Mouse (Mus musculus): ENCODE data around the gene Dapk2. TPM values are rescaled to one million over a fixed set of nuclear protein-coding genes. Genes with fewer than 3 reads are reported as not detected.

The Dapk2 gene
- polyA plus RNA-seq, 1 experiment from 2014 or later, result 23.4 TPM

GRCm38 (mm10) chr9:66236615-66237014 is 78.6 kb downstream of the Dapk2 start:
- no peak for DNase-seq
- TF ChIP-seq CTCF (IDR thresholded peaks at IDR 0.05; ENCODE audit: low read depth), result no peak
- TF ChIP-seq EP300 (IDR thresholded peaks at IDR 0.05; ENCODE audit: low read depth), result no peak
- no peak overlapping the region for H3K27ac ChIP-seq (ENCODE audit: low read depth)
- ATAC-seq, result no peak
- peaks cover 15% of the 10 kb centered on the region for H3K4me1 ChIP-seq (ENCODE audit: insufficient read depth)
- H3K9ac ChIP-seq (replicated peaks), result no peak overlapping the region
- no peaks in the 10 kb centered on the region for H3K27me3 ChIP-seq (ENCODE audit: insufficient read depth, low read length)
- no peak overlapping the region for H3K4me2 ChIP-seq (ENCODE audit: low read depth, low read length)
- H3K36me3 ChIP-seq (replicated peaks; ENCODE audit: insufficient read depth, low read length), result peaks cover 11% of the 10 kb centered on the region
- 0 out of 2 replicates have a peak, but pooled peaks cover 3% of the 10 kb centered on the region for H3K9me3 ChIP-seq (ENCODE audit: low read length)
- no peak overlapping the region for H3K4me3 ChIP-seq (ENCODE audit: low read depth, low read length)
- WGBS (ENCODE audit: insufficient replicate concordance), result 81% methylated on average over 2 of the region's 2 CpGs

- peaks cover 18% of the 10 kb centered on the region for H3K4me1 ChIP-seq (ENCODE audit: insufficient read depth)
- WGBS (ENCODE audit: insufficient replicate concordance), result 54% methylated on average over 1 of the region's 1 CpGs
- H3K36me3 ChIP-seq (replicated peaks; ENCODE audit: insufficient read depth, low read length), result peaks cover 11% of the 10 kb centered on the region
- no peak overlapping the region for H3K27ac ChIP-seq (ENCODE audit: low read depth)
- H3K4me2 ChIP-seq (ENCODE audit: low read depth, low read length), result no peak overlapping the region
- no peaks in the 10 kb centered on the region for H3K27me3 ChIP-seq (ENCODE audit: insufficient read depth, low read length)
- H3K4me3 ChIP-seq (ENCODE audit: low read depth, low read length), result no peak overlapping the region
- H3K9ac ChIP-seq (replicated peaks), result no peak overlapping the region
- TF ChIP-seq CTCF (IDR thresholded peaks at IDR 0.05; ENCODE audit: low read depth), result peak; percentile 29
- no peak for TF ChIP-seq EP300 (IDR thresholded peaks at IDR 0.05; ENCODE audit: low read depth)
- DNase-seq (no peak), ATAC-seq (no peak)
- H3K9me3 ChIP-seq (ENCODE audit: low read length), result 0 out of 2 replicates have a peak, but pooled peaks cover 3% of the 10 kb centered on the region
These were observed 79.7 kb downstream of the Dapk2 start for GRCm38 (mm10) chr9:66237742-66238141.

DNA sequence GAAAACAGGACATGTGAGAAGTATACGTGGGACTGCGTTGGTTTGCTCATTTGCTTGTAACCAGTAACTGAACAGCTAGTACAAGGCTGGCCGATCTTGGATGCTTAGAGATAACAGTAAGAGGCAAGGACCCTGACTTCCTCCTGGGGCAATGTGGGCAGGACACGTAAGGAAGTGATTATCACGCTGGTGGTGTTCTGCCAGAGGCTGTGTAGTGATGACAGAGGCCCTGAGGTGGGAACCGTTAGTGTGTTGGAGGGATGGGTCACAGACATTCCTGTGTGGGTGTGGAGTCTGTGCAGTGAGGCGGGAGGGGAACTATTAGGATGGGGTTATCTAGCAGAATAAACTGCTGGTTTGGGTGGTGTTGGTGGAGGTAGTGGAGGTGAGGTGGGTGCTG is 81.2 kb downstream of the Dapk2 start:
- H3K9ac ChIP-seq (replicated peaks), result no peak overlapping the region
- H3K36me3 ChIP-seq (replicated peaks; ENCODE audit: insufficient read depth, low read length), result peaks cover 11% of the 10 kb centered on the region
- DNase-seq, result no peak
- ATAC-seq, result peak; percentile 44; the same call in 1 of the 2 replicates
- TF ChIP-seq CTCF (IDR thresholded peaks at IDR 0.05; ENCODE audit: low read depth) (no peak), EP300 (IDR thresholded peaks at IDR 0.05; ENCODE audit: low read depth) (no peak; the same call in 1 of the 2 replicates)
- no peaks in the 10 kb centered on the region for H3K27me3 ChIP-seq (ENCODE audit: insufficient read depth, low read length)
- WGBS (ENCODE audit: insufficient replicate concordance), result 29% methylated on average over 7 of the region's 7 CpGs
- H3K27ac ChIP-seq (ENCODE audit: low read depth), result no peak overlapping the region
- H3K4me2 ChIP-seq (ENCODE audit: low read depth, low read length), result no peak overlapping the region
- H3K4me1 ChIP-seq (ENCODE audit: insufficient read depth), result peaks cover 30% of the 10 kb centered on the region
- H3K9me3 ChIP-seq (ENCODE audit: low read length), result 0 out of 2 replicates have a peak, but pooled peaks cover 3% of the 10 kb centered on the region
- no peak overlapping the region for H3K4me3 ChIP-seq (ENCODE audit: low read depth, low read length)

DNA sequence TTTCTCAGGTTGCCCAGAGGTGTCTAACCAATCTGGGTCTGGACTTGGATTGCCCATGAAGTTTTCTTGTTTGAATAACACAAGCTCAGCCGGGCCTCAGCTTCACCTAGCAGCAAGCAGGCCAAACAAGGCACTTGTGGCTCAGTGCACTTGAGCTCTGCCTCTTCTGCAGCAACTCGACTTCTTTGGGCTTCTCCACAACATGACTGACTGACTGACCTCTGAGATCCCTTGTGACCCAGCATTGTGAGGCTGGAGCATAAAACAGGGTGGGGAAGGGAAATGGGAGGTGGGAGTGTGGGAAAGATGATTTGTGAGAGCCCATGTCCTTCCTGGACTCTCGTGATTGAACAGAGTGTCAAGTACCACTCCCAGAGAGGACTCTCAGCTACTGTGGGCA is 81.7 kb downstream of the Dapk2 start:
- Histone ChIP-seq H3K4me1 (ENCODE audit: insufficient read depth) (peaks cover 32% of the 10 kb centered on the region), H3K27ac (ENCODE audit: low read depth) (no peak overlapping the region), H3K9ac (replicated peaks) (no peak overlapping the region), H3K9me3 (ENCODE audit: low read length) (0 out of 2 replicates have a peak, but pooled peaks cover 3% of the 10 kb centered on the region), H3K4me2 (ENCODE audit: low read depth, low read length) (no peak overlapping the region), H3K36me3 (replicated peaks; ENCODE audit: insufficient read depth, low read length) (peaks cover 8% of the 10 kb centered on the region), H3K4me3 (ENCODE audit: low read depth, low read length) (no peak overlapping the region), H3K27me3 (ENCODE audit: insufficient read depth, low read length) (no peaks in the 10 kb centered on the region)
- TF ChIP-seq CTCF (IDR thresholded peaks at IDR 0.05; ENCODE audit: low read depth) (no peak), EP300 (IDR thresholded peaks at IDR 0.05; ENCODE audit: low read depth) (no peak)
- DNase-seq, result no peak
- no peak for ATAC-seq
- WGBS (ENCODE audit: insufficient replicate concordance), result 51% methylated on average over 3 of the region's 3 CpGs

DNA sequence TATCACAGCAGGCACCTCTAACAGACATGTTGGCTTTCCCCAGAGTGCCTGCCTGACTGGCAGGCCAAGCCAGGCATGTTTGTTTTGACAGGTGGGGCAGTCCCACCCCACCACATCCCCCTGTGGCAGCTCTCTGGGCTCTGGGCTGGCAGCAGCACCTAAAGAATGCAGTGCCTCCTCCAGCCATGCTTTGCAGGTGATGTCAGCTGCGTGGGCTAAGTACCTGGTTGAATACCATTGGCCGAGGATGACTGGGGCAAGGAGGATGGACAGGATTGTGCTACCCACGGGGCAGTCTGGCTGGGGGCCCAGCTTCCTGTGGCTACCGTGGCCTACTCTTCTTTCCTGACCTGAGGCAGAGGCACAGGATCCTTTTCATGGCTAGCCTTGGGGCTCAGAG is 82.5 kb downstream of the Dapk2 start:
- peaks cover 34% of the 10 kb centered on the region for H3K4me1 ChIP-seq (ENCODE audit: insufficient read depth)
- DNase-seq (no peak), ATAC-seq (no peak)
- H3K4me2 ChIP-seq (ENCODE audit: low read depth, low read length), result no peak overlapping the region
- no peak overlapping the region for H3K9ac ChIP-seq (replicated peaks)
- H3K4me3 ChIP-seq (ENCODE audit: low read depth, low read length), result no peak overlapping the region
- no peaks in the 10 kb centered on the region for H3K27me3 ChIP-seq (ENCODE audit: insufficient read depth, low read length)
- WGBS (ENCODE audit: insufficient replicate concordance), result 35% methylated on average over 4 of the region's 4 CpGs
- no peaks in the 10 kb centered on the region for H3K9me3 ChIP-seq (ENCODE audit: low read length)
- H3K36me3 ChIP-seq (replicated peaks; ENCODE audit: insufficient read depth, low read length), result peaks cover 2% of the 10 kb centered on the region; the same call in 1 of the 2 replicates
- no peak overlapping the region for H3K27ac ChIP-seq (ENCODE audit: low read depth)
- TF ChIP-seq EP300 (IDR thresholded peaks at IDR 0.05; ENCODE audit: low read depth), result no peak
- no peak for TF ChIP-seq CTCF (IDR thresholded peaks at IDR 0.05; ENCODE audit: low read depth)

- H3K4me3 ChIP-seq (ENCODE audit: low read depth, low read length), result no peak overlapping the region
- no peaks in the 10 kb centered on the region for H3K9me3 ChIP-seq (ENCODE audit: low read length)
- ATAC-seq (peak; percentile 45), DNase-seq (peak; percentile 54)
- no peaks in the 10 kb centered on the region for H3K27me3 ChIP-seq (ENCODE audit: insufficient read depth, low read length)
- WGBS (ENCODE audit: insufficient replicate concordance), result 60% methylated on average over 3 of the region's 3 CpGs
- H3K4me2 ChIP-seq (ENCODE audit: low read depth, low read length), result no peak overlapping the region
- TF ChIP-seq EP300 (IDR thresholded peaks at IDR 0.05; ENCODE audit: low read depth) (no peak), CTCF (IDR thresholded peaks at IDR 0.05; ENCODE audit: low read depth) (peak; percentile 91)
- H3K9ac ChIP-seq (replicated peaks), result no peak overlapping the region
- peaks cover 2% of the 10 kb centered on the region; the same call in 1 of the 2 replicates for H3K36me3 ChIP-seq (replicated peaks; ENCODE audit: insufficient read depth, low read length)
- H3K4me1 ChIP-seq (ENCODE audit: insufficient read depth), result peaks cover 38% of the 10 kb centered on the region
- H3K27ac ChIP-seq (ENCODE audit: low read depth), result no peak overlapping the region
These were observed 83.0 kb downstream of the Dapk2 start for GRCm38 (mm10) chr9:66240991-66241390.
